Mouse (Mus musculus): ENCODE results near the gene Agbl3.

Agbl3 gene

GRCm38 (mm10) chr6:34874101-34874921 lies 94.1 kb downstream of the Agbl3 start:
- DNase-seq (ENCODE audit: inconsistent ontology term): no peak

DNA sequence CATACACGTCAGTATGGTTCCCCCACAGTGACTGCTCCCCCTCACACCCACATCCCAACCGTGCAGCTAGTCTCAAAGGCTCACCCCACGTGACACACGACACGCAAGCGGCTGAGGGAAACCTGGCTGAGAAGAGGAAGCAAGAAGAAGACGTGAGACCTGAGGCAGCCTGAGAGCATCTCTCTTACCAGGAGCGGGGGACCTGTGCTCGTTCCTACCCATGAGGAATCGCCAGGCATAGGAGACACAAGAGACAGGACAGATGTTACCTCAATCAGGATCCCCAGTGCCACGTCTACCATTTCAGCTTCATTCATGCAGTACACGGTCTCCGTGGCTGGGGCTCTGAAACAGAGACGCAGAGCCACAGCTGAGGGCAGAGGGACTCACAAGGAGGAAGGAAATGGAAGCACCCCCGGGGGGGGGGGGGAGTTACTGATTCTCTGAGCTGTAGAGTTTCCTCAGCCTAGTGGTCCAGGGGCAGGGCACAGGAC lies 95.1 kb downstream of the Agbl3 start:
- DNase-seq (ENCODE audit: inconsistent ontology term): no peak

DNA sequence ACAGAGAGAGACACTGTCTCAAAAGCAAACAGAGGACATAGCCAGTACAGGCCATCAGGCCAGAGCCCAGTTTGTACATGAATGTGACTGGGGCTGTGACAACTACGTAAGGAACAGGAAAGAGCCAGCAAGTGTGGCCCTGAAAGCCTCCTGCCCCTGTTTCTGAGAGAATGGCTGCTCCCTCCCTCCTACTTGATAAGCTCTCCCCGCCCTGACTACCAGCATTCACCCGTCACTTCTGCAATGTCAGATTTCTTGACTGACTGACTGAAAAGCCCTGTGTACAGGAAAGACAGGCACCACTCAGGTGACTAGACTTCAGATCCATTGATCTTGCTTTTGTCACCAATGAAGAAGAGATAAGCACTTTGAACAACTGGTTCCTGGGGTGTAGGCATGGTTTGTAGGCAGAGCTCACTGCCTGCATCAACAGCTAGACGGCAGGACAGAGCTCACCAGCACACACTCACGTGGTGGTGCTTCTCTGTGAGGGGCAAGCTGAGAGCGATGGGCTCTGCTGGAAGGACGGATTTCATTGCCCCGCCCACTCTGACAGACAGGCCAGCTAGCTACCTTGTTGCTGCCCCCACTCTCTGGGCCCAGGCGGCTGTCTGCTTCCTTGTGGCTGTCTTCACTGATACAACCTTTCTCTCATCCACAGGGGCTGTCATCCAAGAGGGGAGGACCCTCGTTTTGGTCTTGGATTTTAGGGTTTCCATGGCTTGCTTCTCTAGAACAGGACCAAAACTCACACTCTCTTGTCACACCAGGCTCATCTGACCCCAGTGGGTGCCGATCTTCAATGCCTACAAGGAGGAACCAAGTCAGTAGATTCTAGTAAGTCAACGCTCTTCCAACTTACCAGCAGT lies 96.0 kb downstream of the Agbl3 start:
- no peak for DNase-seq (ENCODE audit: inconsistent ontology term)

DNA sequence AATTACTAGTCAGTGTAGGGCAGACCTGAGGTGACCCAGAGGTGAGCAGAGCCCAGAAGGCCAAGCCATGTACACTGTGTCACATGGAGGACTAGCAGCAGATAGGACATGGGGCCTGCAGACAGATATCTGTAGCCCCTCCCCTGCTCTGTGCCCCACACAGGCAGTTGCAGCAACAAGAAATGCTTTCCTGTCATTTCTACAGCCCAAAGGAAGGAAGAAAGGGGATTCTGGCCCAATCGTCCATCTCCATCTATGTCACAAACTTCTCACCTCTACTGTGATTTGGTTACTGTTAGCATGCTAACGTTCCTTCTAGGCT lies 96.6 kb downstream of the Agbl3 start:
- no peak for DNase-seq (ENCODE audit: inconsistent ontology term)

- peak; percentile 98 for DNase-seq (ENCODE audit: inconsistent ontology term)
These were observed 97.5 kb downstream of the Agbl3 start, which contains the start of gene Cyren for GRCm38 (mm10) chr6:34877509-34878321. Gene Cyren (minus strand): TSS chr6:34878060.

DNA sequence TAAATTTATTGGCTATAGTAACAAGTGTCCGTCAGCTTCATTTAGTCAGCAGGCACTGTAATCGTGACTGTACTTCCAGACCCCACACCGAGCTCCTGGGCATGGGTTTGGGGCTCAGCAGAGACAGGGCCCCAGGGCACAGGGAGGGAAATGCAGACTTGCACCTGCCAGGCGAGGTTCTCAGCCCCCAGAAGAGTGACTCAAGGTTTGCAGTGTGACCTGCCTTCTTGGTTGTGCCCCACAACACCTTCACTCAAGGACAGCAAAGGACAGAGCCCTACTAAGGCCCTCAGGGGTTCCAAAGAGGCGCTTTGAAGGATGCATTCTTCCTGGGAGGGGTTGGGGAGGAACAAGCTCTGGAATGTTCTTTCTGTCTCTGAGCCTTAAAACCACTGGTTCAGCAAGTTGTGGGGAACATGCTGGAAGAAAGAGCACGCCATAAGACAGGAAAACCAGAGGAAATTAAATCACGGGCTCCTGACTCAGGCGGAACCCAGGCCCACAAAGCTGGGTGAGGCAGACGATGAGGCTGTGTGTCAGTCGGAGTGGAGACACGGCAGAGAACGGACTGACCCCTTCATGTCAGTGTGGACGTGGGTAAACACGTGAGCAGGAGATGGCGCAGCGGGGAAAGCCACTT lies 99.0 kb downstream of the Agbl3 start:
- DNase-seq (ENCODE audit: inconsistent ontology term): no peak

DNA sequence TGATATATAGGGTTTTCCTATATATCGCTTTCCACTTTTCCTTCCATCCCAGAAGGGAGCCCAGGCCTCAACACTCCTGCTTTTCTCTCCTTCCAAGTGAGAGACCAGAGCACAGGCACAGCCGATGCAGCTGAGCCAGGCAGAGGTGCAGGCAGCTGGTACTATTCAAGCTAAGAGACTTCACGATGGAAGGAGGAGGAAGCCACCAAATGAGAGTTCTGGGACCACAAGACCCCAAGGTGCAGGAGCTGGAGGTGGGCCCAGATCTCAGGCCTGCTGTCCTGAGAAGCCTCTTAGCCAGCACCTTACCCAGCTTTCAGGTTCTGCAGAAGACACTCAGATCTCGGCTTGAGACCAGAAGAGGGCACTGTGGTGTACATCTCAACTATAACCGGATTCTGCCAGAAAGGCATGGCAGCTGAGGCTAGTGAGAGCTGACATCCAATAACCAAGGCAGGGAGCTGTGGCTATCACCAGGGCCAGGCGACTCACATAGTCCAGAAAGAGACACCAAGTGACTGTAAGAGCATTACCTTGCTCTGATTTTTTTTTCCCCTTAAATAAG lies 99.8 kb downstream of the Agbl3 start:
- no peak for DNase-seq (ENCODE audit: inconsistent ontology term)

DNA sequence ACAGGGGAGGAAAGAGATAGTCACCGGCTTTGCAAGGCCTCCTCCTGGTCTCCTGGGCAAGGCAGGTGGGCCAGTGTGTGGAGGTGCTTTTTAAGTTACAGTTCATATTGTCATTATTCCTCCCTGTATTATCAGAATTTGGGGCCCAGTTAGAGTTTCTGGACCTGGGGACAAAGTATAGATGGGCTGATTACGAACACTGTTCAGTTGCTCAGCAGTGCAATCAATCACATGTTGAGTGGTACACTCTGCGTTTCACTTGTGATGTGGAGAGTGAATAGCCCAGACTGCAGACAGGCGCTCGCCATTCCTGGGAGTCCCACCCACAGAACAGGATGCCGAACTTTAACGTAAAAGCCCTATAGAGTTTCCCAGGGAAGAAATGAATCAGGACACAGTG lies 104.5 kb downstream of the Agbl3 start:
- no peak for DNase-seq (ENCODE audit: inconsistent ontology term)

DNA sequence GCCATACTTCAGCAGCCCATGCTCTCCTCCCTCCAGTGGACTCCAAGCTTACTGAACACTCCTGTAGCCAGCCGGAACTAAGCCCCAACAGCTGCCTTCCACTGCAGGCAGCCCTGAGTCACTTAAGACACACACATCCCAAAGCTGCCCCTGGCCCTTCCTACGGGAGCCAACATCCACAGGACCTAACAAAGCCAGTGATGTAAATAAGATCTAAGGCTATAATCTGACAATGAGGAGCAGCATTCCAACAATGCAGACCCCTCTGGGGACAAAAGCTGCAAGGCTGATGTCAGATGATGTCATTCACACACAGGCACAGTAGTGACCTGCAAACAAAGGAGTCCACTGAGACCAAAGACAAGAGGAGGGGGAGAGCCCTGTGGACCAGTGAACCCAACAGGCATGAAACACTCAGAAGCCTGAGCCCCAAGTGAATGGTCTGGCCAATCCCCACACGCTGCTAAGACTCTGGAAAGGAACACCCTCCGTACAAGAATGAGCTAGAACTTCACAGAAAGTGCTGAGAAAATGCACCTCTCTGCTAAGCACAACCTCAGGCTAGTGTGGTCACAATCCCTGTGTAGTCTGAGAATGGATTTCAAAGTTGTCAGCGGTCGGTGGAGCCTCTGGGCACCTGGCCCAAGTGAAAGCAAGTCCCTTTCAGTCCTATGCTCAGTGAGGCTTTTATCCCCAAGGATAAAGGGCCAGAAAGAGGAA lies 107.1 kb downstream of the Agbl3 start:
- DNase-seq (ENCODE audit: inconsistent ontology term): peak; percentile 71

DNA sequence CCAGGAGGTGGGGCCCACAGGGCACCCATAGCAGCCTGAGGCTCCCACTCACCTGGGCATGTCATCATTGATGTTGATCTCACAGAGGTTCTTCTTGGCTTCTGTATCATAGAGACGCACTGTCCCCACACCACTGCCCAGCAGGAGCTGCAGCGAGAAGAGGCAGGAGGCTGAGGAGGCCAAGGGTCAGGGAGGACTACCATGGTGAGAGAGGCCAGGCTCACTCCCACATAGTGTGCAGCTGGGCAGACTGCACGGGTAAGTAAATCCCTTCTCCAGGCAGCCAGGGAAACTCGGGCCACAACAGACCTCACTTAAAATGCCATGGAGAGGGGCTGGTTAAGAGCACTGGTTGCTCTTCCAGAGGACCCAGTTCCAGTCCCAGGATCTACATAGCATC lies 109.0 kb downstream of the Agbl3 start:
- no peak for DNase-seq (ENCODE audit: inconsistent ontology term)

- DNase-seq (ENCODE audit: inconsistent ontology term): no peak
These were observed 115.3 kb downstream of the Agbl3 start for GRCm38 (mm10) chr6:34895569-34895968.

DNA sequence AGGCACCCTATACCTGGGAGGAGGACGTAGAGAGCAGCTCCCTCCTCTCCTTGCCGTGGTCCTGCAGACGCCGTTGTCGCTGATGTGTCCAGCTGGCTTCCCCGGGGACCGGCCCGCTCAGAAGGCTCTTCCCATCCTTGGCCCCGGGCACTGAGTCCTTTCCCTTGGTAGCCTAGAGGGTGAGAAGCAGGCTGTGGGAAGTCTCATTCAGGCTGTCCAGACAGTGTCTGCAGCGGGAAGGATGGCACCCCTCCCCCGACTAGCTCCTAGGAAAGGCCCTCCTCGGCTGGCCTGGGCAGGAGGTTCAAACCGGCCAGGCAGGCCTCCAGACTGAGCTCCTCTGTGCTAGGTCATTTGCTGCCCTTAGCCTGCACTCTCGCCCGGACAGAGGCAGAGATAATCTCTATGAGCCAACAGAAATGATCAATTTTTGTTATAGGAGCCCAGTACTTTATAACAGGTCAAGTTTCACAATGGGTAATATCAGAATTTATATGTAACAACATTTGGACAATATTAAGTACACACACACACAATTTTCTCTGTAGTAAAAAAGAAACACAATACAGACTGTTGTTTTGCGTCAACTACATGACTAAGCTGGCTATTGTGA lies 116.0 kb downstream of the Agbl3 start:
- DNase-seq (ENCODE audit: inconsistent ontology term): no peak

DNA sequence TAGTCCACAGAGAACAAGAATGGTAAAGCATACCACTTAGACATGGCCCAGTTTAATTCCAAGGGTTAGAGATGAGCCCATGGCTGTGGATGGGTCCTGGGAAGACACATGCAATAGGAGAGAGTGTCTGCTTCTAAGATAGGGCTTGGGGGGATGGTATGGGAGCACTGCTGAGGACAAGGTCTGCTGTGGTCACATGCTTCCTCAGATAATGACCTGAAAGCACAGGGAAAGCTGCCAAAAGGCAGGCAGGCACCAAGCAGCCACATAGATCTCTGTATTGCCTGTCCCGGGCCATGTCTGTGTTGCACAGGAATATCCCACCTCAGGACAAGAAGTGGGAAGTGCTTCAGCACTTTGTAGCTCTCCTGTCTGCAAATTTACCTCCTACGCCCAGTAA lies 118.9 kb downstream of the Agbl3 start:
- no peak for DNase-seq (ENCODE audit: inconsistent ontology term)

- no peak for DNase-seq (ENCODE audit: inconsistent ontology term)
These were observed 120.8 kb downstream of the Agbl3 start for GRCm38 (mm10) chr6:34900990-34901389.

DNA sequence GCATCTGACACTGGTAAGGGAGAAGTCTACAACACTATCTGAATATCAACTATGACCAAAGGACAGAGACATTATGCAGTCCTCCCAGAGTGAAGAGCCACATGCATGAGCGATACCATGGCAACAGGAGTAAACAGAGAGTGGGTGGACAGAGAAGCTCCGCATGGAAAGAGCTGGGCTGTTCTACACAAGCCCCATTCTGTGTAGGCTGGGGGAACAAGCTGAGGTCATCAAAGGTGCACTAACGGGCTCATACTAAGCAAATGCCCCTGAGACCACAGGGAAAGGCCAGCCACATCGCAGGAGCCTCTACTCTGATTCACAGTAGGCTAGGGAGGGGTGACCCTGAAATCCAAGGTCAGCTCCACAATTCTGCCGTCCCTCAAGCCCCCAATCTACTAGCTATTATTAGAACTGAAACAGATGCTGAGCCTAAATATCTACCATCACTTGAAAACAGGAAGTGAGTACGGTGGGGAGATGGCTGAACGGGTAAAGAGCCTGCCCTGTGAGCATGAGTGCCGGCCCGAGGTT lies 121.7 kb downstream of the Agbl3 start:
- no peak for DNase-seq (ENCODE audit: inconsistent ontology term)

- DNase-seq (ENCODE audit: inconsistent ontology term): no peak
These were observed 122.3 kb downstream of the Agbl3 start for GRCm38 (mm10) chr6:34902578-34902977.

GRCm38 (mm10) chr6:34903441-34903840 lies 123.2 kb downstream of the Agbl3 start:
- no peak for DNase-seq (ENCODE audit: inconsistent ontology term)

DNA sequence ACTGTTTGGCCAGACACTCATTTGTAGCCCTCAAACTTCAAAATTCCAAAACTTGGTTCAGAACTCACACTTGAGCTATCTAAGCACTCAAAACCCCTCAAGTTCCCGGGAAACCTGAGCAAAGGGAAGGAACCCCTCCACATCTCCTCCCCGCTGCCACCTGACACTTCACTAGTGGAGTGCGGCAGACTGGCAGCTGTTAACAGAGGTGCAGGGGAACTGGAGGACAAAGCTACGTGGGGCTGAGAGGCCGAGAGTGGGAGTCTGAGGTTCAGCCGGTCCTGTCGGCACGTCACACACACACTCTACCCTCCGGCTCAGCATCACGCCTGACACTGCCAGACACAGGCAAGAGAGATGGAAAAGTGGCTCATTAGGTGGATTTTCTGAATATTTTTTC lies 123.6 kb downstream of the Agbl3 start:
- no peak for DNase-seq (ENCODE audit: inconsistent ontology term)

GRCm38 (mm10) chr6:34904361-34904760 lies 124.1 kb downstream of the Agbl3 start:
- DNase-seq (ENCODE audit: inconsistent ontology term): no peak

GRCm38 (mm10) chr6:34906125-34906524 lies 125.9 kb downstream of the Agbl3 start:
- no peak for DNase-seq (ENCODE audit: inconsistent ontology term)
